Mouse (Mus musculus) monocyte, adult 59 days (primary cell): ENCODE results near the gene Ciao2b. TPM values are rescaled to one million over a fixed set of nuclear protein-coding genes. Genes with fewer than 3 reads are reported as not detected.

Experiments
- total RNA-seq, 2 experiments: library from RNA; stranded (reverse); gene quantifications; one replicate each; pipeline ENCODE4 v1.2.4; 2023

Gene Ciao2b
- 10 to 100 TPM; 24.0 to 25.6 TPM for total RNA-seq

GRCm38 (mm10) chr8:104641426-104642323 lies at the start of gene Ciao2b:
Ciao2b (minus strand) TSS chr8:104641965.

GRCm38 (mm10) chr8:104630981-104631663 lies 10.6 kb downstream of the Ciao2b start, which contains the start of gene Rrad:
Rrad (minus strand) TSS chr8:104631327.

GRCm38 (mm10) chr8:104624161-104624560 lies 17.6 kb downstream of the Ciao2b start, which contains the start of gene Cdh16:
Cdh16 (minus strand) TSS chr8:104624396.

GRCm38 (mm10) chr8:104591133-104591834 lies 50.5 kb downstream of the Ciao2b start, which contains the start of gene Pdp2:
Pdp2 (plus strand) TSS chr8:104591451.

Other genes starting within 250 kb of the Ciao2b start
- gene Cmtm4, start 246.2 kb downstream of the Ciao2b start, total RNA-seq = 1 to 10 TPM; 3.4 to 3.6 TPM
- 10 to 100 TPM; 62.9 to 78.2 TPM for gene Dync1li2, start 198.9 kb downstream of the Ciao2b start, total RNA-seq
- not detected for gene Terb1, start 132.1 kb downstream of the Ciao2b start, total RNA-seq
- 10 to 100 TPM; 20.2 to 26.1 TPM for gene Nae1, start 107.3 kb downstream of the Ciao2b start, total RNA-seq
- 1 to 10 TPM in 1 of 2 experiments, under 1 TPM in 1; 0.43 to 1.6 TPM for gene Car7, start 107.3 kb downstream of the Ciao2b start, total RNA-seq
- gene Pdp2, start 50.5 kb downstream of the Ciao2b start, total RNA-seq = 10 to 100 TPM; 10.9 to 11.4 TPM
- gene Cdh16, start 17.6 kb downstream of the Ciao2b start, total RNA-seq = not detected
- 10 to 100 TPM; 12.1 to 12.6 TPM for gene Rrad, start 10.6 kb downstream of the Ciao2b start, total RNA-seq
- gene Ces2a, start 92.0 kb upstream of the Ciao2b start, total RNA-seq = not detected
- gene Ces2b, start 189.6 kb upstream of the Ciao2b start, total RNA-seq = not detected
- gene Ces2c, start 205.1 kb upstream of the Ciao2b start, total RNA-seq = not detected